18 mouse cellular contexts compared by ENCODE assay signal in the genomic region with DNA sequence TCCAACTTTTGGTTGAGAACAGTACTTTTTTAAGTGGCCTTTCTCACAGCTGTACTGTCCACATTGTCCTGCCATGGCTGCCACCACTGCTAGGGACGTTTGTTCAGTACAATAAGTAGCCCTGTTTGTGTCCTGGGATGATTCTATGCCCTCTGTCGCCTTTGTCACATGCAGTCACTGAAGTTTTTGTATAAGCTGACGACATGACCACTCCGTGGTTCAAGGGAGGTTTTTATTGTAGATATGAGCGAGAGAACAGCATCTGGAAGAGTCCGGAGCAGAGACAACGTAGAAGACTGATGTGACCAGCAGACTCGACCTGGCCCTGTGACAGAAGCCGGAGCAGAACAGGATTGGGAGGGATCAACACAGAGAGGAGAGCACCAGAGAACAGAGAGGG. TPM values are rescaled to one million over a fixed set of nuclear protein-coding genes. Genes with fewer than 3 reads are reported as not detected.
A peak's percentile ranks its signal among the peaks of the same experiment; 100 is the strongest.
DNase-seq lines count a peak whose midpoint lies in the region.
"Had no signal": no experiment of that assay in that cellular context is flagged by ENCODE, and none has a peak within 500 bp of the region (broad histone marks: within the 10 kb centered on the region; RNA-seq: fewer than 3 reads in every experiment).

No protein-coding gene starts in this region.

- peak; percentile 19 for DNase-seq in layer of hippocampus, adult 11-12 months (ENCODE audit: low spot score)
- DNase-seq in layer of hippocampus, adult 9-10 months (ENCODE audit: low spot score) = no peak
- DNase-seq in layer of hippocampus, adult 9-11 months = peak; percentile 73
- DNase-seq in layer of hippocampus, postnatal 10 days (ENCODE audit: low spot score in 2 of 2) = no peak
- DNase-seq in telencephalon, adult 2 months (ENCODE audit: low read depth, low spot score) = peak; percentile 83
- DNase-seq in kidney, postnatal 10 days = no peak
- DNase-seq: adrenal gland, adult 2 months; adrenal gland, postnatal 14 days; cerebellum, adult 11-12 months; cerebellum, adult 8-10 months; cerebellum, postnatal 14 days; forebrain, postnatal 0 days; gastrocnemius, postnatal 10 days; gastrocnemius, postnatal 36 days; heart, adult 2 months; heart, postnatal 14 days; heart, postnatal 4 days had no signal

RNA-seq across cellular contexts. Expression of gene Tspan2, which starts 25.7 kb away (rescaled TPM):
- total RNA-seq in layer of hippocampus, postnatal 10 days (2021) = 10 to 100 TPM; 44.7 to 50.1 TPM
- total RNA-seq: MEL had no signal

Comparison
In these comparisons a context has a peak if more than half of its experiments do, and no peak if none do; other contexts are left out.
1. DNase-seq: peak in layer of hippocampus, adult 11-12 months (single experiment), layer of hippocampus, adult 9-11 months (single experiment) and telencephalon, adult 2 months (single experiment); none in layer of hippocampus, adult 9-10 months (single experiment), layer of hippocampus, postnatal 10 days (0 of 2) and kidney, postnatal 10 days (single experiment).